Mouse (Mus musculus): ENCODE data around the gene Chga. TPM values are rescaled to one million over a fixed set of nuclear protein-coding genes. Genes with fewer than 3 reads are reported as not detected.

Gene Chga
- polyA plus RNA-seq, 1 experiment from 2014 or later, result 27.1 TPM

GRCm38 (mm10) chr12:102582441-102582840 is 27.7 kb downstream of the Chga start:
- Histone ChIP-seq H3K27ac (ENCODE audit: low read depth, low read length) (no peak overlapping the region), H3K36me3 (ENCODE audit: control insufficient read depth, insufficient read depth, low read length) (no peaks in the 10 kb centered on the region), H3K4me3 (ENCODE audit: low read depth, low read length) (no peak overlapping the region), H3K9ac (ENCODE audit: low read depth, low read length) (no peak overlapping the region), H3K4me2 (replicated peaks; ENCODE audit: low read depth, low read length) (no peak overlapping the region), H3K27me3 (ENCODE audit: control insufficient read depth, insufficient read depth, low read length) (no peaks in the 10 kb centered on the region), H3K9me3 (ENCODE audit: control insufficient read depth, low read length) (no peaks in the 10 kb centered on the region), H3K4me1 (replicated peaks; ENCODE audit: control insufficient read depth, insufficient read depth, low read length) (no peaks in the 10 kb centered on the region)
- no peak for ATAC-seq (ENCODE audit: low FRiP score)
- WGBS, result 82% methylated on average over 11 of the region's 11 CpGs
- no peak for DNase-seq (ENCODE audit: low spot score)

GRCm38 (mm10) chr12:102585390-102585789 is 30.6 kb downstream of the Chga start:
- no peaks in the 10 kb centered on the region for H3K27me3 ChIP-seq (ENCODE audit: control insufficient read depth, insufficient read depth, low read length)
- DNase-seq (ENCODE audit: low spot score) (no peak), ATAC-seq (ENCODE audit: low FRiP score) (no peak)
- no peaks in the 10 kb centered on the region for H3K4me1 ChIP-seq (replicated peaks; ENCODE audit: control insufficient read depth, insufficient read depth, low read length)
- H3K36me3 ChIP-seq (ENCODE audit: control insufficient read depth, insufficient read depth, low read length), result no peaks in the 10 kb centered on the region
- H3K27ac ChIP-seq (ENCODE audit: low read depth, low read length), result no peak overlapping the region
- H3K4me2 ChIP-seq (replicated peaks; ENCODE audit: low read depth, low read length), result no peak overlapping the region
- H3K4me3 ChIP-seq (ENCODE audit: low read depth, low read length), result no peak overlapping the region
- no peaks in the 10 kb centered on the region for H3K9me3 ChIP-seq (ENCODE audit: control insufficient read depth, low read length)
- no peak overlapping the region for H3K9ac ChIP-seq (ENCODE audit: low read depth, low read length)
- WGBS, result 93% methylated on average over 3 of the region's 3 CpGs

- H3K4me1 ChIP-seq (replicated peaks; ENCODE audit: control insufficient read depth, insufficient read depth, low read length), result no peaks in the 10 kb centered on the region
- H3K9ac ChIP-seq (ENCODE audit: low read depth, low read length), result no peak overlapping the region
- ATAC-seq (ENCODE audit: low FRiP score) (no peak), DNase-seq (ENCODE audit: low spot score) (no peak)
- H3K9me3 ChIP-seq (ENCODE audit: control insufficient read depth, low read length), result no peaks in the 10 kb centered on the region
- no peaks in the 10 kb centered on the region for H3K27me3 ChIP-seq (ENCODE audit: control insufficient read depth, insufficient read depth, low read length)
- H3K4me3 ChIP-seq (ENCODE audit: low read depth, low read length), result no peak overlapping the region
- 82% methylated on average over 9 of the region's 9 CpGs for WGBS
- H3K4me2 ChIP-seq (replicated peaks; ENCODE audit: low read depth, low read length), result no peak overlapping the region
- H3K27ac ChIP-seq (ENCODE audit: low read depth, low read length), result no peak overlapping the region
- H3K36me3 ChIP-seq (ENCODE audit: control insufficient read depth, insufficient read depth, low read length), result no peaks in the 10 kb centered on the region
These were observed 31.6 kb downstream of the Chga start for GRCm38 (mm10) chr12:102586286-102586881.

- no peaks in the 10 kb centered on the region for H3K4me1 ChIP-seq (replicated peaks; ENCODE audit: control insufficient read depth, insufficient read depth, low read length)
- H3K27me3 ChIP-seq (ENCODE audit: control insufficient read depth, insufficient read depth, low read length), result no peaks in the 10 kb centered on the region
- 92% methylated on average over 8 of the region's 8 CpGs for WGBS
- no peak overlapping the region for H3K9ac ChIP-seq (ENCODE audit: low read depth, low read length)
- no peak overlapping the region for H3K4me3 ChIP-seq (ENCODE audit: low read depth, low read length)
- H3K4me2 ChIP-seq (replicated peaks; ENCODE audit: low read depth, low read length), result no peak overlapping the region
- H3K9me3 ChIP-seq (ENCODE audit: control insufficient read depth, low read length), result no peaks in the 10 kb centered on the region
- H3K36me3 ChIP-seq (ENCODE audit: control insufficient read depth, insufficient read depth, low read length), result no peaks in the 10 kb centered on the region
- H3K27ac ChIP-seq (ENCODE audit: low read depth, low read length), result no peak overlapping the region
- DNase-seq (ENCODE audit: low spot score) (no peak), ATAC-seq (ENCODE audit: low FRiP score) (no peak)
These were observed 32.3 kb downstream of the Chga start for GRCm38 (mm10) chr12:102587106-102587505.

DNA sequence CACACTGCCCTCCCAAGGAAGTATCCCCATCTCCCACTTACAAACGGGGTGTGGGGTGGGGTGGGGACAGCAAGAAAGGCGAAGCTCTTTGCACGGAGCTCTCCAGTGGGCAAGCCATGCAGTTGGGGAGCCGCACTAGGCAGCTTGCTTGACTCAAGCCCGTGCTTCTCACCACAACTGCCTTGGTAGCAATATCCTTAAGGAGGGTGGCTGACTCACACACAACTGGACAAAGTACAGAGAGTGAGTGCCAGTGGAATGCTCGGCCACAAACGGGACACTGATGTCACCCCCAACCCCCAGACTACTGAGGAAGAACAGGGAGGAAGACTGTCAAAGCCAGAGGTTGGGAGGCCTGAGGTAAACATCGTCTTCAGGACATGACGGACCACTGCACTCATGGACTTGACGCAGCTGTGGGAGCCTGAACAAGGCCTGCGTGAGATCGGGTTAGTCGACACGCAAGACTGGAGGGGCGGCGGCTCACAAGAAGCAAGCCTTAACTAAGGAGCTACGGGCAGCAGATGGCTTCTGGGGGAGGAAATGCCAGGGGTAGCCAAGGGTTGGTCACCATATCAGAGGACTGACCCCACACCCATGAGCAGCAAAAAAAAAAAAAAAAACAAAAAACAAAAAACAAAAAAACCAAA is 36.1 kb downstream of the Chga start:
- DNase-seq (ENCODE audit: low spot score) (no peak), ATAC-seq (ENCODE audit: low FRiP score) (no peak)
- Histone ChIP-seq H3K9me3 (ENCODE audit: control insufficient read depth, low read length) (no peaks in the 10 kb centered on the region), H3K4me2 (replicated peaks; ENCODE audit: low read depth, low read length) (no peak overlapping the region), H3K4me1 (replicated peaks; ENCODE audit: control insufficient read depth, insufficient read depth, low read length) (no peaks in the 10 kb centered on the region), H3K36me3 (ENCODE audit: control insufficient read depth, insufficient read depth, low read length) (no peaks in the 10 kb centered on the region), H3K27me3 (ENCODE audit: control insufficient read depth, insufficient read depth, low read length) (no peaks in the 10 kb centered on the region), H3K4me3 (ENCODE audit: low read depth, low read length) (no peak overlapping the region), H3K9ac (ENCODE audit: low read depth, low read length) (no peak overlapping the region), H3K27ac (ENCODE audit: low read depth, low read length) (no peak overlapping the region)
- WGBS, result 93% methylated on average over 17 of the region's 17 CpGs

GRCm38 (mm10) chr12:102593699-102594098 is 38.9 kb downstream of the Chga start:
- ATAC-seq (ENCODE audit: low FRiP score) (no peak), DNase-seq (ENCODE audit: low spot score) (no peak)
- WGBS, result 74% methylated on average over 9 of the region's 9 CpGs
- no peak overlapping the region for H3K4me3 ChIP-seq (ENCODE audit: low read depth, low read length)
- no peaks in the 10 kb centered on the region for H3K4me1 ChIP-seq (replicated peaks; ENCODE audit: control insufficient read depth, insufficient read depth, low read length)
- H3K4me2 ChIP-seq (replicated peaks; ENCODE audit: low read depth, low read length), result no peak overlapping the region
- H3K9me3 ChIP-seq (ENCODE audit: control insufficient read depth, low read length), result no peaks in the 10 kb centered on the region
- no peak overlapping the region for H3K9ac ChIP-seq (ENCODE audit: low read depth, low read length)
- H3K36me3 ChIP-seq (ENCODE audit: control insufficient read depth, insufficient read depth, low read length), result no peaks in the 10 kb centered on the region
- no peak overlapping the region for H3K27ac ChIP-seq (ENCODE audit: low read depth, low read length)
- no peaks in the 10 kb centered on the region for H3K27me3 ChIP-seq (ENCODE audit: control insufficient read depth, insufficient read depth, low read length)

DNA sequence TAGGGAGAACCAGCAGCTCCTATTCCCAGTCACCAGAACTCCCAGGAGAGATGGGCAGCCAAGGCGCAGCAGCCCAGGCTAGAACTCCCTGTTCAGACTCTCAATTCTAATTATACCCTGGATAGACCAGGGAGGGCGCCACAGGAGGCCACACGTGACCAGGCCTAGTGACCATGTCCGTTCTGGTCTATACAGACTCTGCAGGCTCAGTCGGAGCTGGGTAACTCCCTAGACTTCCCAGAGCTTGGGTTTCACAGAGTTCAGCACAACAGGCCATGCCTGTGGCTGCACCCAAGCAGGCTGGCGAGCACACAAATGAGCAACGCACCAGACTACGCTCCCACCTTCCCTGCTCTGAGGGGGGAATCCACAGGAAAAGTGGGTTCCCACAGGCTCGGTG is 39.9 kb downstream of the Chga start:
- no peaks in the 10 kb centered on the region for H3K4me1 ChIP-seq (replicated peaks; ENCODE audit: control insufficient read depth, insufficient read depth, low read length)
- no peak overlapping the region for H3K4me3 ChIP-seq (ENCODE audit: low read depth, low read length)
- DNase-seq (ENCODE audit: low spot score), result no peak
- ATAC-seq (ENCODE audit: low FRiP score), result no peak
- H3K27me3 ChIP-seq (ENCODE audit: control insufficient read depth, insufficient read depth, low read length), result no peaks in the 10 kb centered on the region
- H3K9ac ChIP-seq (ENCODE audit: low read depth, low read length), result no peak overlapping the region
- H3K9me3 ChIP-seq (ENCODE audit: control insufficient read depth, low read length), result no peaks in the 10 kb centered on the region
- WGBS, result 69% methylated on average over 9 of the region's 9 CpGs
- no peak overlapping the region for H3K4me2 ChIP-seq (replicated peaks; ENCODE audit: low read depth, low read length)
- no peak overlapping the region for H3K27ac ChIP-seq (ENCODE audit: low read depth, low read length)
- no peaks in the 10 kb centered on the region for H3K36me3 ChIP-seq (ENCODE audit: control insufficient read depth, insufficient read depth, low read length)

DNA sequence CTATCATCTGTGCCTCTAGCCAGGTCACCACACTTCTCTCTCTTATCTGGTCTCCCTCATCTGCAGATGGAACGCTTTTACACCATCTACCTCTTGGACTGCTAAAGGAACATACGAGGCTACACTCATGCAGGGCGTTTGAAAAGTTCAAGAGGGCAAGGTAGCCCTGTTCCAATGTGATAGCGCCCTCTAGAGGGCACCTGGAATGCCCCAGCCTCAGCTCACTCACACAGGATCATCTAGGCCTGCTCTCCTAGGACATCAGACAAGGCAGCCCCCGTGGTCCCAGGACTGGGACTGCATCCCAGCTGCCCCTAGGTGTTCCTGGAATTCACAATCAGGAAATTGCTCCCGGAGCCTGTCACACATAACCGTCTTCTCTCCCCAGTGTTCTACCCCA is 41.6 kb downstream of the Chga start:
- DNase-seq (ENCODE audit: low spot score) (no peak), ATAC-seq (ENCODE audit: low FRiP score) (no peak)
- Histone ChIP-seq H3K4me2 (replicated peaks; ENCODE audit: low read depth, low read length) (no peak overlapping the region), H3K36me3 (ENCODE audit: control insufficient read depth, insufficient read depth, low read length) (no peaks in the 10 kb centered on the region), H3K9me3 (ENCODE audit: control insufficient read depth, low read length) (no peaks in the 10 kb centered on the region), H3K27ac (ENCODE audit: low read depth, low read length) (no peak overlapping the region), H3K9ac (ENCODE audit: low read depth, low read length) (no peak overlapping the region), H3K27me3 (ENCODE audit: control insufficient read depth, insufficient read depth, low read length) (no peaks in the 10 kb centered on the region), H3K4me3 (ENCODE audit: low read depth, low read length) (no peak overlapping the region), H3K4me1 (replicated peaks; ENCODE audit: control insufficient read depth, insufficient read depth, low read length) (peaks cover 3% of the 10 kb centered on the region; the same call in 1 of the 2 replicates)
- WGBS, result 73% methylated on average over 7 of the region's 7 CpGs

DNA sequence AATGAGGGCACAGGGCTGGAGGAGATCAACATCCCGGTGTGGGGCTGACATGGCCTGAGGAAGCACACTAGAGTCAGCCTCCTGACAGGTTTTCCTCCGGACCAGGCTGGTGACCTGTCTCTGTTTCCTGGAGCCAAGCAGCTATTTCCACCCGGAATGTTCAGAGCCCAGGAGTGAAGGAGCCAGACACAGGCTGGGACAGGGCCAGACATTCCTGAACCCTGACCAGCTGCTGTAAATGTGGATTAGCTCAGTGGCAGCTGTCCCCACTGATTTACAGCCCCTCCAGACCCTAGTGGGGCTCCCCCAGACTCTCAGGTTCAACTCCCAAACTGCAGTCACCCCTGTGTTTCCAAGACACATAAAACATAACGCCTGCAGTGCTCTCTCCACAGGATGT is 42.7 kb downstream of the Chga start:
- Histone ChIP-seq H3K4me2 (replicated peaks; ENCODE audit: low read depth, low read length) (no peak overlapping the region), H3K4me3 (ENCODE audit: low read depth, low read length) (no peak overlapping the region), H3K36me3 (ENCODE audit: control insufficient read depth, insufficient read depth, low read length) (no peaks in the 10 kb centered on the region), H3K9ac (ENCODE audit: low read depth, low read length) (no peak overlapping the region), H3K27me3 (ENCODE audit: control insufficient read depth, insufficient read depth, low read length) (no peaks in the 10 kb centered on the region), H3K9me3 (ENCODE audit: control insufficient read depth, low read length) (no peaks in the 10 kb centered on the region), H3K27ac (ENCODE audit: low read depth, low read length) (no peak overlapping the region), H3K4me1 (replicated peaks; ENCODE audit: control insufficient read depth, insufficient read depth, low read length) (peaks cover 3% of the 10 kb centered on the region; the same call in 1 of the 2 replicates)
- 74% methylated on average over 4 of the region's 4 CpGs for WGBS
- DNase-seq (ENCODE audit: low spot score) (no peak), ATAC-seq (ENCODE audit: low FRiP score) (no peak)
